Mouse (Mus musculus) layer of hippocampus, adult 2 months (tissue): ENCODE measurements around the gene Itga2. TPM values are rescaled to one million over a fixed set of nuclear protein-coding genes. Genes with fewer than 3 reads are reported as not detected.

Experiments
- DNase-seq, 2 experiments: peaks; one replicate each; pipeline ENCODE4 v3.0.0; 2022; ENCODE audit warnings: low spot score in 2 of 2
- H3K27ac ChIP-seq: fragments of 200-600 bp; 2 replicates; pipeline ENCODE4 v1.8.1; 2022
- H3K4me3 ChIP-seq: fragments of 200-600 bp; 2 replicates; pipeline ENCODE4 v1.8.1; 2022; ENCODE audit warnings: mild to moderate bottlenecking
- CTCF ChIP-seq: fragments of 200-600 bp; conservative IDR thresholded peaks from 2 replicates; pipeline ENCODE4 v1.8.1; 2022; ENCODE audit warnings: antibody characterized with exemption, mild to moderate bottlenecking, moderate library complexity
- total RNA-seq, 2 experiments: library from RNA; stranded (reverse); gene quantifications; 2 replicates each; pipeline ENCODE4 v1.2.3; 2021

Gene Itga2
- total RNA-seq, 2 experiments from 2014 or later, result 0.31 TPM; not detected in 1

DNA sequence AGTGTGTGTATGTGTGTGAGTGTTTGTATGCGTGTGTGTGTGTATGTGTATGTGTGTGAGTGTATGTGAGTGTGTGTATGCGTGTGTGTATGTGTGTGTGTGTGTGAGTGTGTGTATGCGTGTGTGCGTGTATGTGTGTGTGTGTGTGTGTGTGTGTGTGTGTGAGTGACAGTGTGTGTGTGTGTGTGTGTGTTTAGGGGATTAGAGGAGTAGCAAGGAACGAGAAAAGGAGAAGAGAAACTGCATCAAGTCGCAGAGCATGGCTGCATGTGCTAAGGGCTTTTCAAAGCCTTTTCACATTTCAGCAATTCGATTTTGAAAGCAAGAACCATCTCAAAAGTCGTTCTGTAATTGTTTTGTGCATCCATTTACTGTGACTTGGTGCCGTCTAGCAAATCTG lies 21.3 kb downstream of the Itga2 start:
- no peak for TF ChIP-seq CTCF
- DNase-seq, result no peak
- H3K27ac ChIP-seq, result no peak overlapping the region
- no peak overlapping the region for H3K4me3 ChIP-seq

DNA sequence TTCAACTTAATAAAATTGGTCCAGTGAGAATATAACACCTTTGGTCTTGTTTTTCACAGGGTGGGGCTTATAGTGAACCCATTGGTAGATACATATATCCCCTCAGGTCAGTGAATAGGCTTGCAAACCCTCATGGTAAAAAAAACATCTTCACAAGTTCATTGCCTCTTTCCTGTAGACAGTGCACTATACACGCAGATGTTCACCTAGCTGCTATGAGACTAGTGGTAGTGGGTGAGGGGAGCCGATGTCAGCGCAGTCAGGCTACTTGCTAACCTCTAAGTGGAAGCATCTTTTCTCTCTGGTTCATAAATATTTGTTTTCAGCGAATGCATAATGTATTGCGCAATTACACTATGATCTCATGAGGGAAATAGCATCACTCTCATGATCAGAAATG lies 22.4 kb downstream of the Itga2 start:
- DNase-seq, result no peak
- Histone ChIP-seq H3K27ac (no peak overlapping the region), H3K4me3 (no peak overlapping the region)
- TF ChIP-seq CTCF, result no peak

DNA sequence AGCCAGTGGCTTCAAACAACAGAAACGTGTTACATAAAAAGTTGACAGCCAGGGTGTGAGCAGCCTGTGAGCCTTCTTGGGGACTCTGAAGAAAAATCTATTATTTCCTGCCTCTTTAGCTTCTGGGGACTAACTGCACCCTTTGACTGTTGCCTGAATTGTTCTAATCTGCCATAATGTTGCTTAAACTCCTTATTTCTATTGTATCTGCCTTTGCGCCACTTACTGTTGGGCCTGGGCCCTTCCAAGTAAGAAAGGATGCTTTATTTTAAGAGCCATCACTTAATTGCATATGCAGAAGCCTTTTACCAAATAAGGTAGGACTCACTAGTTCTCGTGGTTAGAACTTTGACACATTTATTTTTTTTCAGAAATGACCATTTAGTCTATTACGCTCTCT lies 24.0 kb downstream of the Itga2 start:
- Histone ChIP-seq H3K4me3 (no peak overlapping the region), H3K27ac (no peak overlapping the region)
- no peak for TF ChIP-seq CTCF
- no peak for DNase-seq

DNA sequence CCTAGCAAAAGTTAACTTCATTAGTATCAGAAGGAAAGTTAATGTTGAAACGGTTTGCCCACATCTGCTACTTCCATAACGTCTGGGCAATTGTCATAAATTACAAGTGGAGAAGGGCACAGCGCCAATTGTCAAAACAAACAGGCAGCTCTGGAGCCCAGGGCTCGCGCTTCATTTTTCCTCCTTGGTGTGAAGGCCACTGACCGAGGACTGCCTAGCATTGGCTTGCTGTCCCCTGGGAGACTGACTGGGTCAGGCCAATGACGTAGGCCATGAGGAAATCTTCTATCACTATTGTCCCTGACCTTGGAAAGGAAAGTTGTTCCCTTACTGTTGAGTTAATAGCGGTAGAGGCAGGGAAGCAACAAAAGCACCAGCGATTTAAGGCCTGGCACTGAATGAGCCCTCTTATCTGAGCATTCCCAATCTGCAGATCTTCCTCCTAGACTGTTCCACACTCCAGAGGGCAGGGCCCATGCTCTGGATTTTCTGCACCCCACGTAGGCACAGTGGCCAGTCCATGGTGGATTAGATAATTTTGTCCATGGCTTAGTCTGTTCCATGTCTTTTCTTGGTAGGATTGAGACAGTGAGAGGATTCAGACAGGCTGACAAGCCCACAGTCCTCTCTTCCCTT lies 35.0 kb downstream of the Itga2 start:
- H3K27ac ChIP-seq, result no peak overlapping the region

DNA sequence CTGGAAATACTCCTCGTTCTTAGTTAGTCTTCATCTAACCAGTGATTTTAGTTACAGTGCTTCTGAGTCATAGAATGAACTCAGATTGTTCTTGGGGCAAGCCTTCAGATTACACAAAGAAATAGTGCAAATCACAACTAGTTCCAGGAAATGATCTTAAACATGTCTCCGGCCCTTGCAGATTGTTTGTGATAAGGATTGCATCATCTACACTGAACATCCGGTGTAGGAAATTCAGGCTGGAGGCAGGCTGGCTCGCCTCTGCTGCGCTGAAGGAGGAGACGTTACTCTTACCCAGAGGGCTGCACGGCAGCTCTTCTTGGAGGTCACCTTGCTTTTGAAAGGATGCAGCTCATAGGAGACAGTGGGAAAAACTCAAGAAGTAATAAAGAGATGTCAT lies 36.0 kb downstream of the Itga2 start:
- no peak overlapping the region for H3K4me3 ChIP-seq
- no peak overlapping the region for H3K27ac ChIP-seq
- no peak for DNase-seq
- TF ChIP-seq CTCF, result no peak

More for the DNA sequence above, 35.0 kb downstream of the Itga2 start:
- no peak for TF ChIP-seq CTCF
- H3K4me3 ChIP-seq, result no peak overlapping the region
- no peak for DNase-seq

DNA sequence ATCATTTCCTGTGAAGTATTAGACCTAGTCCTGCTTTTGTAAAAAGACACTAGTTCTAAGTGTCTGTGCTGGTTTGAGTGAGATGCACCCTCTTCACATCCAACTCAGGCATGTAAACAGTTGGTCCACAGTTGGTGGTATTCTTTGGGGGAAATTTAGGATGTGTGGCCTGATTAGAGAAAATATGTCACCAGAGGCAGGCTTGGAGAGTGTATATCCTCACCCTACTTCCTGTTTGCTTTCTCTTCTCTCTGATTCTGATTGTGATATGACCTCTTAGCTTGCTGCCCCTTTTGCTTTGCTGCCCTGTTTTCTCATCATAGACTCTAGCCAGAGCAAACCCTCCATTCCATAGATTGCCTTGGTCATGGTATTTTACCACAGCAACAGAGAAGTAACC lies 37.2 kb downstream of the Itga2 start:
- no peak overlapping the region for H3K27ac ChIP-seq
- no peak overlapping the region for H3K4me3 ChIP-seq
- TF ChIP-seq CTCF, result no peak
- DNase-seq, result no peak

DNA sequence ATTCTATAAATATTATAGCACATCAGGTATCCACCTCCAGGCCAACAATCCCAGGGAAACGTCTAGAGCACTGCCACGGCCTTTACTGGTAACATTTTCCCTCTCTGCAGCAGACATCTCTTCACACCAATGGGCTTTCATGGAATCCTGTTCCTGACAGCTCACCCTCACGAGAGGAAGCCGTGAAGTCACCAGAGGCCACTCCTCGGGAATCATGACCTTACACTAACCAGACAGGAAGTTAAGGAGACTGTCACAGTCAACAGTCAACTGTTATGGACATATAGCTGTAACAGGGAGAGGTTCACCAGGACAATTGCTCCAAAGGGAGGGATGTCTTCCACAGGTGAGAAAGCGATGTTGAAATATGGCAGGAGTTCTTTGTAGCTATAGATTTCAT lies 40.2 kb downstream of the Itga2 start:
- no peak for TF ChIP-seq CTCF
- DNase-seq, result no peak
- no peak overlapping the region for H3K27ac ChIP-seq
- no peak overlapping the region for H3K4me3 ChIP-seq

DNA sequence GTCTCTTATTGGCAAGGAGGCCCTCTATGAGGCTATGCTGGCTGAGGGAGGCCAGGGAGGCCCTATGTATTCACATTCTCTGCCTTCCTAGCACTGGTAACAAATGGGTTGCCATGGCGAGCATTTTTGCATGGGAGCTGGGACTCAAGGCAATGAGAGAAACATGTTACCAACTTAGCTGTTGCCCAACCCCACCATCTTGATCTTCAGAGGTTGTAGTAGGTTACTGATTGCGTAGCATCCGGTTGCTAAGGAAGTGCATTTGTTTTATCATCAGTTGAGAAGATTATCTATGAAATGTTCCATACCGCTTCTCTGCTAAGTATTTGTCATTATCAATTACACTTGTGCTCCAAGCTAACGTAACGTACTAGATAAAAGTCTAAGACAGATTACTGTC lies 44.2 kb downstream of the Itga2 start:
- no peak for TF ChIP-seq CTCF
- DNase-seq, result no peak
- Histone ChIP-seq H3K4me3 (no peak overlapping the region), H3K27ac (no peak overlapping the region)

DNA sequence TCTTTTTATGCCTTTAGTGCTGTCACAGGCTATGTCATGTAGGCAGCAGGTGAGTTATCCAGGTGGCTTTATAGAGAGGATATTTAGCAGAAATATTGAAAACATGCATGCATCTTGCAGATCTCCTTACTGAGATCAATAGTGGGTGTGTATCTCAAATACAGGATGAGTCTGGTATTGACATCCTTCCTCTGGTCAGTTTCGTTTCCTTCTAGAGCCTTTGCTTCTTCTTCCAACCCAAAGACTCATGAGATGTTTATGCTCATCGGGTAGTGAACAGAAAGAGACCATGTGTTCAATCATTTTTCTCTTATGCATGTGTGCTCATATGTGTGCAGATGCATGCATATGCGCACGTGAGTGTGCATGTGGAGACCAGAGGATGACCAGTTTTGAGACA lies 44.6 kb downstream of the Itga2 start:
- no peak for TF ChIP-seq CTCF
- H3K27ac ChIP-seq, result no peak overlapping the region
- no peak overlapping the region for H3K4me3 ChIP-seq
- no peak for DNase-seq

DNA sequence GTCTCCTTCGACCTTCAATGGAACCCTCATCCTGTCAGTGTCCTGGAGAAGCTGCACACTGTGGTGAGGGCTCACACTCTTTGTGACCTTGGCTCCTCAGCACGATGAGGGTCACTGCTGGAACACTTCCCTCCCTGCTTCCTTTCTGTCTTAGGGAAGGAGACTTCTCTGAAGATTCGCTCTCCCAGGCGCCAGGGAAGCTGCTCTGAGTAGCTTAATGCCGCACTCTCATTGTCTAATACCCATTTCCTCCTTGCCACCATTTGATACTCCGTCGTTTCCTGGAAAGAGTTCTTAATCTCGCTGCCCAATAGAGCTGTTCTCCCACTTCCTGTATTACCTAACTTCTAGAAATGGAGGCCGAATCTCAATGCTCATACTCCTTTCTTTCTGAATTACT lies 46.7 kb downstream of the Itga2 start:
- TF ChIP-seq CTCF, result no peak
- Histone ChIP-seq H3K4me3 (no peak overlapping the region), H3K27ac (no peak overlapping the region)
- no peak for DNase-seq

DNA sequence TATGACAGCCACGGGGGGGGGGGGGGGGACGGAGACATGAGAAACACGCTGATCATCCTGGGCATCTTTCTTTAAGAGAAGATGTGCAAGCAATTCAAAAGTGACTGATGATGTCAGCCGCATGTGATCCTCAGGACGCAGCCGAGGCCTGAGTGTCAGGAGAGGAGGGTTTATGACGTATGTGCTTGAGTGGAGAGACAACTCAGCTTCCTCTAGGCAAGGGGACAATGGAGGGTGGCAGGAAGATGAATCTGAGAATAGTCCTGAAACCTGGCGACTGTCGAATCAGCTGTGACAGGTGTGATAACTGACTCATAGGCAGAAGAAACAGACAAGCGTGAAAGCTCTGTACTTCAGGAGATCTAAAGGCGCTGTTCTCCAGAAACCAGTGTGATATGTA lies 53.2 kb downstream of the Itga2 start:
- no peak for TF ChIP-seq CTCF
- no peak for DNase-seq

DNA sequence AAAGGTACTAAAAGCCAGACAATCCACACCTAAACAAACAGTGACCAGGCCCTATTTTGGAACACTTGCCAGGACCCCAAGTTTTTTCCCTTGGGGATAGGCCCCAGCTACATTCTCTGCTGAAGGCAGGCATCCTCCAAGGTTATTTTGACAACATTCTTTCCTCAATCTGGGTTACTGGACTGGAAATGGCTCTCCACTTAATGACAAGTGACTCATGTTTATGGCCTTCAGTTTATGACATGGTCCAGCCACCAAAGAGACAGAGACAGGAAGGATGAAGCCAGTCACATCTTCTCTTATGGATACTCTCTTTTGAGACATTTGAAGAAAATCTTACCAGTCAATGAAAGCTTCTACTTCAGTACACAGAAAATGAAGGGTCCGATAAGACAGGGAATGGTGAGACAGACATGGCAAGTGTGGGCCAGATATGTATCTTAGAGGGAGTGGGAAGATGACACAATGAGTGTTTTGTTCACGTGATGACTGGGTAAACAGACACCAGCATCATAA lies 55.8 kb downstream of the Itga2 start:
- DNase-seq, result no peak
- Histone ChIP-seq H3K4me3 (no peak overlapping the region), H3K27ac (no peak overlapping the region)

More for the DNA sequence above, 53.2 kb downstream of the Itga2 start:
- Histone ChIP-seq H3K4me3 (no peak overlapping the region), H3K27ac (no peak overlapping the region)

DNA sequence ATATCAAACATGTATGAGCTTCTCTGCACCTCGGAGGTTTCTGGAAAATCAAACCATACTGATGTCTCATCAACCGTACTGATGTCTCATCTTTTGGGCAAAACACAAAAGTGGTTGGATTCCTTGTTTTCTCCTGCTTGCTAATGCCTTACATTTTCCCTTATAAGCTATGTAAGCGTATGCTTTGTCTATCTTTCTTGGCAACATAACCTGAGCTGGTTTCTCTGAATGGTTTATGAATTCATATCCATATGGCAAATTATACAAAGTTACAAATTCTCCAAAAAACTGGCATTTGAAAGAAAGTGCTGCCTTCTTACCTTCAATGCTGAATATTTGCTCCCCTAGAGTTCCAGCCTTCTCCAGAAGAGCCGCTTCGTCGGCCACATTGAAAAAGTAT lies 57.2 kb downstream of the Itga2 start:
- no peak for DNase-seq
- Histone ChIP-seq H3K4me3 (no peak overlapping the region), H3K27ac (no peak overlapping the region)
- no peak for TF ChIP-seq CTCF

More for the DNA sequence above, 55.8 kb downstream of the Itga2 start:
- no peak for TF ChIP-seq CTCF

DNA sequence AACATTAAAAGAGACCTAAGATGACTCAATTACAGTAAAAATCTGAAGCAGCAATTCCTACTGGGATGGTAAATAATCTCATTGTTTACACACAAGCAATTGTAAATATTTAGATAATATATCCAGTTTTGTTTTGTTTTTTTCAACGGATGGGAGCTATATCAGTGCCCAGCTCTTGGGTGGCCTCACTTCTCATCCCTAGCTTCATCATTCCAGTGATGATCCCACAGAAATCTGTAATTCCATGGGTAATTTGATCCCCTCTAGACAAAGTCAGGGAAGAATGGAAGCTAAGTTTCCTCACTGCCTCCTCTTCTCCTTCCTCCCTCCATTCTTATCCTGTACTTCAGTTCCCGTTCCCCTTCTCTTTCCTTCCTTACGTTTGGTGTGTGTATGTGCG lies 74.4 kb downstream of the Itga2 start:
- Histone ChIP-seq H3K27ac (no peak overlapping the region), H3K4me3 (no peak overlapping the region)
- no peak for TF ChIP-seq CTCF

More for the DNA sequence above, 74.4 kb downstream of the Itga2 start:
- DNase-seq, result no peak
